Mouse (Mus musculus) T-helper 1 cell (primary cell): ENCODE measurements around the gene Dmrt1.

ENCODE experiments used
- in situ Hi-C: fragments of 300-600 bp; cut with MboI, MseI; formaldehyde crosslinking; loops from one replicate; pipeline ENCODE4 v1.15.1; 2025; ENCODE audit warnings: high pct_unique_total_duplicates

The Dmrt1 gene

GRCm38 (mm10) chr19:25505360-25506196, at the start of gene Dmrt1:
Gene Dmrt1 (plus strand): TSS chr19:25505618.
- in situ Hi-C loops = no loop called here

DNA sequence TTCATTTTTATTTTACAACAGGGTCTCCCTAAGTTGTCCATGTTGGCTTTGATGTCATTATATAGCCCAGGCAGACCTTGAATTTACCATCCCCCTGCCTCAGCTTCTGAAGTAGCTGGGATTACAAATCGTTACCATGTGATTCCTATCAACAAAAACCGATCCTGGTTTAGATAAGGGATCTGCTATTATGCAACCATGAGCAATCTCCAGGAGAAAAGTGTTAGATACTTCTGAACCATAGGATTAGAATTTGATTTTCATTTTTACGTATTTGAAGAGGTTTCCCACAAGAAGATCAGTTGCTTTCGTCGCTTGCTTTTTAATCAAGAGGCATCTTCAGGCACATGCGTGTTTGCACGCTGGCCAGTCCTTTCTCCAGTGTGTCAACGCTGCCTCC, 44.7 kb upstream of the Dmrt1 start:
- in situ Hi-C loops = loop anchor here (10.0 kb wide), 1 partner anchor 474 kb away; no protein-coding TSS in a partner anchor

GRCm38 (mm10) chr19:25461553-25462320, 43.7 kb upstream of the Dmrt1 start:
- in situ Hi-C loops = loop anchor here (10.0 kb wide), 1 partner anchor 473 kb away; no protein-coding TSS in a partner anchor

GRCm38 (mm10) chr19:25475806-25476205, 29.6 kb upstream of the Dmrt1 start:
- in situ Hi-C loops = loop anchor here (10.0 kb wide), 1 partner anchor 159 kb away; no protein-coding TSS in a partner anchor

DNA sequence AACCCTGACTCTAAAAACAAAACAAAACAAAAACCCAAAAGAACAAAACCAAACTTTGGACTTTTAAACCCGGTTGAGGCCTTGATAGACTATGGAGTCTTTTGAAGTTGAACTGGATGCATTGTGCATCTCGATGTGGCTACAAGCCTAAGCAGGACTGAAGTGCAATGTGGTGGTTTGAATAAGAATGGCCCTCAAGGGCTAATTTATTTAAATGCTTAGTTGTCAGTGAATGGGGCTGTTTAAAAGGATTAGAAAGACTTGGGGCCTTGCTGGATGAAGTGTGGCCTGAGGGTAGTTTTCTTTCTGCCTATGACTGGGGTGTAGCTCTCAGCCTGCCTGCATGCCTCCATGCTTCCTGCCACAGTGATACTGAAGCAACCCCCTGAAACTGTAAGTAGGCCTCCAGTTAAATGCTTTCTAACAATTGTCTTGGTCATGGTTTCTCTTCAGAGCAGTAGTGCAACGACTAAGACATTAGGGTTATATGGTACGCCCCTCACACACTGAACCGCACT, 26.2 kb upstream of the Dmrt1 start:
- in situ Hi-C loops = loop anchor here (10.0 kb wide), 1 partner anchor 156 kb away; no protein-coding TSS in a partner anchor

DNA sequence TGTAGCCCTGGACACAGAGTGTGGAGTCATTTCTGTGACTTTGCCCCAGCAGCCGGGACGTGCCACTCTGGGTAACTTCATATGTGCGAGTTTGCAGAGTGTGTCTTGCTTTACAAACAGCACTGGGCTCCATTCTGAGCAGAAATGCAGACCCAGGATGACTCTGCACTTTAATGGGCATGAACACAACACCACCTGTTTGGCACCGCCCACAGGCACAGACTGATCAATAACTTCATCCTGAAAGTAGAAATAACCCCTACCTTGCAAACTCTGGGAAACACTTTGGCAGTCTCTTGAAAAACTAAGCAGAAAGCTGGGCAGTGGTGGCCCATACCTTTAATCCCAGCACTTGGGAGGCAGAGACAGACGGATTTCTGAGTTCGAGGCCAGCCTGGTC, 24.6 kb upstream of the Dmrt1 start:
- in situ Hi-C loops = loop anchor here (5.0 kb wide), 1 partner anchor 49 kb away; no protein-coding TSS in a partner anchor

DNA sequence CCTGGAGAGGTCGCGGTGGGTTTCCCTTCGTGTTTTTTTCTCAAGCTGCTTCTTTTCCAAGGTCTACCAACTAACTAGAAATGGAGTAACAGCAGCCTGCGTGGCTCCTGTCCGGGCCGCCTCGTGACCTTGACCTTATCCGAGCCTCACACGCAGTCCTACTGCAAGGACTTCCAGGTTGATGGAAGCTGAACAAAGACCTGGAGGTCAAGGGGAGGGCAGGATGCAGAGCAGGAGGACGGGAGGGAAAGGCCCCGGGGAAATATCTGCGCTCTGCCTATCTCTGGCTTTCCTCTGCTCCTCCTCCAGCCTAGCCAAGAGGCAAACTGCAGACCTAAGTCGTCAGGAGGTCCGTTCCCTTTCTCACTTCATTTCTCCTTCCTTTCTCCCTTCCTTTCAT, 18.9 kb upstream of the Dmrt1 start:
- in situ Hi-C loops = no loop called here

DNA sequence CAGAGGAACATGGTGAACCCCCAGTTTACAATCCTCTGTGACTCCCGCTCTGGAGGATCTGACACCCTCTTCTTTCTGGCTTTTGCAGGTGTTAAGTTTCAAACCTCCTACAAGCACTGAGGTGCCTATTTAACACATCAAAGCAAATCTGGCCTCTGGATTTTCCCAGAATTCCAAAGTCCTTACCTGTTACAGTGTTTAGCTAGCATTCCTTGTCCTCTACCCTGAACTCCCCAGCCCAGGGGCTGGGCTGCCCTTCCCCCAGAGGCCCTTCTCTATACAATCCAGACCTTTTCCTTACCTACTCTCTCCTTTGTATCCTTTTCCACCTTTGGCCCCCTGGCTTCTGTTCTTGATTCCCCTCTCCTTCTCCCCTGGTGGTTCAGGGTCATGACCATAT, 18.1 kb upstream of the Dmrt1 start:
- in situ Hi-C loops = no loop called here

GRCm38 (mm10) chr19:25488546-25488945, 16.9 kb upstream of the Dmrt1 start:
- in situ Hi-C loops = no loop called here

GRCm38 (mm10) chr19:25489546-25489945, 15.9 kb upstream of the Dmrt1 start:
- in situ Hi-C loops = no loop called here

- in situ Hi-C loops = no loop called here
Observed at GRCm38 (mm10) chr19:25497434-25497833, 8.0 kb upstream of the Dmrt1 start.

GRCm38 (mm10) chr19:25504878-25505277, 540 bp upstream of the Dmrt1 start:
- in situ Hi-C loops = no loop called here

DNA sequence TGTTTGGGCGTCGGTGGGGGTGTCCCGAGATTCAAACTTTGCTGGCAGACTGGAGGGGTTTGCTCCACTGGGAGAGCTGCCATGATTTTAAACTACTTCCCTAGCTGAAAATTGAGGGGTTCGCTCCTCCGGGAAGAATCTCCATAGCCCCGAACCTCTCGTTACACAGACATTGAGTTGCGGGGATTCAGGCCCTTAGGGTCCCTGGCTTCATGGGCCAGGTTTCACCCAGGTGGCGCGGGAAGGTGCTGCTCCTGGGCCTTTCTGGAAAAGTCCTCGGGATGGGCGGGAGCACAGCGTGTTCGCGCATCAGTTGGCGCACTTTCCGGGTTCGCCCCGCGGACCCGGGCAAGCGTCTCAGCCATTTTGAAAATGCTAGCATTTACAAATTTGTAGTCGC, 1.2 kb downstream of the Dmrt1 start:
- in situ Hi-C loops = no loop called here

DNA sequence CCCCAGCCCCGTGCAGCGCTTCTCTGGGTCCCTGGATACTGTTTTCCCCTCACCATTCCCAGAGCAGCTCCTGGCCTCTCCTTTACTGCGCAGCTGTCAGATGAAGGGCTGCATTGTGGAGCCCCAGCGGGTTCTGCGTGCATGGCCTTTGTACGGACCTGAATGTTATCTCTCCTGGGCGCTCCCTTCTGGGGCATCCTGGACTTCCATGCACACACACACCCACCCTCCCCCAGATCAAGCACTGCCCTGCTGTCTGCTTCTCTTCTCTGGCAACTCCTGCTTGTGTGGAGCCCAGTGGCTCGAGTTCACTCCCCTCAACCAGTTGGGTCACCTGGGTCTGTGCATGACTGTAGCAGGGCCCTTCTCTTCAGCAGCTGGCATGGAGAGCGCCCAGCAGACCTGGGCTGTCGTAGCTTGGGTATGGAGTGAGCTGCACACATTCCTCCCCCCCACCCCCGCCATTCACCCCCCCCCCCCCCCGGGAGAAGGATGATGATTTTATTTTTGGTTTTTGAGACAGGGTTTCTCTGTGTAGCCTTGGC, 9.6 kb downstream of the Dmrt1 start:
- in situ Hi-C loops = no loop called here

DNA sequence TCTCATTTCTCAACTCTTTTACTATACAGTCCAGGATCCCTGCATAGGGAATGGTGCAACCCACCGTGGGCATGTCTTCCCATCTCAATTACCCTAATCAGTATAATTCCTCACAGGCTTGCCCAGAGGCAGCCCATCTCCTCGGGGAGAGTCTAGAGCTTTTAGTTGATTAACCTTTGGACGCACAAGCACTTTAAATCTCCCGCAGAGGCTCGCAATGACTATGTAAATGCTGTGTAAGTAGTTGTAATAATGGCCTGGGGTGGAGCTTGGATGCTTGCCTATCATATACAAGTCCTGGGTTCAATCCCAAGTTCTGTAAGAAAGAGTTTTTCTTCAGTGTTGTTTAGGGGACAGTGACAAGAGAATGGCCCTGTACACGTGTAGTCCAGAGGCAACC, 18.7 kb downstream of the Dmrt1 start:
- in situ Hi-C loops = no loop called here

DNA sequence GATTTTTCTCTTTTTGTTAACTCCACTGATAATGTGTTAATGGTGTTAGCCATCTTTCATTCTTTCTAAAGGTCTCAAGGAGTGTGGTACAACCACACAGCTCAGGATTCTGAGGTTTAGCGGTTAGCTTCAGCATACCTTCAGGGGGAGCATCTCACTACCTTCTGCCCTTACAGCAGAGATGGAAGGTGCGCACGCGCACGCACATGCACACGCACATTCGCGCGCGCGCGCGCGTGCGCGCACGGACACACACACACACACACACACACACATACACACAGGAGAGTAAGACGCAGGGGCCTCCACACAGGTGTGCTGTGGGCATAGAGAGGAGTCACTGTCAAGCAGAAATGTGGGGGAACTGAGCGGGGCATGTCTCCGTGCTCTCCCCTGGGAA, 20.3 kb downstream of the Dmrt1 start:
- in situ Hi-C loops = no loop called here

DNA sequence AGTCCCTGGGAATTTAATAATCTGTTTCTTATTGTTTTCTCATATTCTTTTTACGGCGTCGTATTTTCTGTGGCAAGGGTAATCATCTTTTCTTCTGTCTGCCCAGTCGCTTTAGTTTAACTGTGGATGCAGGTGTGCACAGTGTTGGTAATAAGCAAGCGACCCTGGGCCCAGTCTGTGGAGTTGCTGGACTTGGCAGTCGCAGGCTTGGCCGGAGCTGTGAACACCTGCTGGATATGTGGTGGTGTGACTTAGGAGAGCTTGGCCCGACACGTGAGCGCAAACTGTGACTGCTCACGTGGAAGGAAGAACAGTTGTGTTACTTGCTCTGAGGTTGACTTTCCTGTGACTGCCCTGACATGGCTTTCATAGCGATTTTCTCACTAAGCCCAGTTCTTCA, 24.3 kb downstream of the Dmrt1 start:
- in situ Hi-C loops = no loop called here

DNA sequence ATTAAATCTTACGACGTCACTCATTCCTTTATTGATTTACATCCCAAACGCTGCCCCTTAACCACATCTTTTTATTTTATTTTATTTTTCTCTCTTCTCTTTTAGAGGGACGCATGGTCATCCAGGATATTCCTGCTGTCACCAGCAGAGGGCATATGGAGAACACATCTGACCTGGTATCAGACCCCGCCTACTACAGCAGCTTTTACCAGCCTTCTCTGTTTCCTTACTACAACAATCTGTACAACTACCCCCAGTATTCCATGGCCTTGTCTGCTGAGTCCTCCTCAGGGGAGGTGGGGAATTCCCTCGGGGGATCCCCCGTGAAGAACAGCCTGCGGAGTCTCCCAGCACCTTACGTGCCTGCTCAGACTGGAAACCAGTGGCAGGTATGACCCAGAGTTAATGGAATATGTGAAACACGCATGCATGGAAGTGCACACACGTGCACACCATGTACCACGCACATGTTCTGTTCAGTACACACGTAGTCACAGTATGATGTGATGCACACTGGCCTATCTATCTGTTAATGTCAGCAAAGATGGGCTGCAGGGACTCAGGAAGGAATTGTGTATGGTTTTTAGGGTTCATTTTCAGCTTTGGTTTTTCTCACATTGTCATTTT, 40.4 kb downstream of the Dmrt1 start:
- in situ Hi-C loops = loop anchor here (5.0 kb wide), 1 partner anchor 91 kb away; no protein-coding TSS in a partner anchor

- in situ Hi-C loops = loop anchor here (5.0 kb wide), 1 partner anchor 90 kb away; no protein-coding TSS in a partner anchor
Observed at GRCm38 (mm10) chr19:25547086-25547643, 41.7 kb downstream of the Dmrt1 start.

DNA sequence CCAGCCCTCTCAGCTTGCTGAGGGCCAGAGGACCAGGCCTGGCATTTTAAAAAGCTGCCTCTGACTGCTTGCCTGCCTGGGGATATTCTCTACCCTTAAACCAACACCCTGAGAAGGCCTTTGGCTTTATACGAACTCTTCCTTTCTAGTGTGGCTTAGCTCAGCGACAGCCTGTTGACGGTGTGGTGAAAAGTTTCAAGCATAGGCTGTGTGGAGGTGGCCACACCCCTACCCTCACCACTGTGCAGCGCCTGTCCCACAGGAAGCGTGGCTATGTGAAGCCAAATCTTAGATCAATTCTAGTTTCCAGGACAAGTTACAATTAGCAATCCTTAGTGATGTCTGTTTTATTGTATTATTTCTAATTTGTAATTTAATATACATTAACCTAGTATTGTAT, 44.9 kb downstream of the Dmrt1 start:
- in situ Hi-C loops = no loop called here

DNA sequence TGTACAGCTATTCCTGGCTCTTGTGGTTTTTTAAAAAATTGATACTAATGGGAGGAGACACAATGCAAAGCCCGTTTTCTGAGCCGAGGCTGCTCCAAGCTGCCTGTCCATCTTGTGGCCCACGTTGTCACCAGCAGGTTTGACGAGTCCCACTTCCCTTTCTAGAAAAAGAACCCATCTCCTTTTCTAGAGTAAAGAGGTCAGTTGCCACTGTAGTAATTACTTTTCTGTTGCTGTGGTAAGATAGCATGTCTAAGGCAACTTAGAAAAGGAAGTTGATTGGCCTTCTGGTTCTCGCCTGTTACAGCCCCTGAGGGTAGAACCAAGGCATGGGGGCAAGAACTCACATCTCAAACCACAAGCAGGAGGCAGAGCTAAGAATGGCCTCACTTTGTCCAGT, 45.6 kb downstream of the Dmrt1 start:
- in situ Hi-C loops = no loop called here
